Mouse (Mus musculus): ENCODE data around the gene Stat4. TPM values are rescaled to one million over a fixed set of nuclear protein-coding genes. Genes with fewer than 3 reads are reported as not detected.

Stat4 gene
- polyA plus RNA-seq, 1 experiment: 6.0 TPM

DNA sequence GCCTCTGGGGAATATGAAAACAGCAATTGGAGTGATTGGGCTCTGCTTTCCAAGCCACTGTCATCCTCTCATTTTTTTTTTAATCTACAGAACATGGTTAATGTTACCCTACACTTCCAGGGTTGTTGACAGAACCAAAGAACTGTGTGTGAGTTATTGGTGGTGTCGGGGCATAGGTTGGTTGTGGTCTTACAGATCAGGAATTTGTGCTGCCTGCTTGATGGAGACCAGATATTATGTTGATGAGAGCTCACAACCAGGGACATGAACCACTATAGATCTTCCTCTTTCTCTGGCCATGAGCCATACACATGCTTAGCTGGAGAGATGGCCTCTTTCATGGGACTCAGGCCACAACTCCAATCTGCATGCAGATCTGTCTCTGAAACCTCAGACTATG, 100.2 kb downstream of the Stat4 start:
- Histone ChIP-seq H3K4me1 (ENCODE audit: control insufficient read depth, insufficient read depth, insufficient read length) (no peaks in the 10 kb centered on the region), H3K36me3 (ENCODE audit: control insufficient read depth, insufficient read depth, low read length) (peaks cover 3% of the 10 kb centered on the region; the same call in 1 of the 2 replicates), H3K27me3 (ENCODE audit: control insufficient read depth, insufficient read depth, low read length) (no peaks in the 10 kb centered on the region), H3K27ac (ENCODE audit: insufficient read depth, low read length) (no peak overlapping the region), H3K4me3 (ENCODE audit: extremely low read depth, insufficient read depth, insufficient read length) (no peak overlapping the region)
- DNase-seq (ENCODE audit: low read depth in 1 of 2, low spot score in 2 of 2): no peak
- TF ChIP-seq POLR2A (IDR thresholded peaks at IDR 0.05; ENCODE audit: low read depth, low read length) (no peak), CTCF (IDR thresholded peaks at IDR 0.05; ENCODE audit: extremely low read depth, insufficient read depth, insufficient read length, insufficient replicate concordance) (no peak)
- 89% methylated on average over 1 of the region's 1 CpGs for WGBS

DNA sequence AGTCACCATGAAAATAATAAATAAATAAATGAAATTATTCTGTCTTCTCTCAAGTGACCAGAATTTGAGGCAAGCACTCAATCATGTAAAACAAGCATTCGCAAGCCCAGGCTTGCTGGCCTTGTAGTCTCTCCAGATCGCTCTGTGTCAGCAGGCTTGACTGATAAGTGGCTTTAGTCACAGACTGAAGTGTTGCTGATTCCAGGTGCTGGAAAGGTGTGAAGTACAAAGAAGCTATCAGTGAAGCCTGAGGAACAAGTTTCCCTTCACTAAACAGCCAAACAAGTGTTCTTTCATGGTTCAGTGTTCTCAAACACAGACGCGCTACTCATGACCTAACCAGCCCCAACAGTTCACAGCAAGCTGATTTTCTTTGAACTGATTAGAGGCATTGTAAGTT, 101.7 kb downstream of the Stat4 start:
- DNase-seq (ENCODE audit: low read depth in 1 of 2, low spot score in 2 of 2): no peak
- H3K4me1 ChIP-seq (ENCODE audit: control insufficient read depth, insufficient read depth, insufficient read length): no peaks in the 10 kb centered on the region
- H3K36me3 ChIP-seq (ENCODE audit: control insufficient read depth, insufficient read depth, low read length): peaks cover 3% of the 10 kb centered on the region; the same call in 1 of the 2 replicates
- 96% methylated on average over 4 of the region's 4 CpGs for WGBS
- no peak overlapping the region for H3K27ac ChIP-seq (ENCODE audit: insufficient read depth, low read length)
- no peaks in the 10 kb centered on the region for H3K27me3 ChIP-seq (ENCODE audit: control insufficient read depth, insufficient read depth, low read length)
- TF ChIP-seq POLR2A (IDR thresholded peaks at IDR 0.05; ENCODE audit: low read depth, low read length): no peak
- no peak for TF ChIP-seq CTCF (IDR thresholded peaks at IDR 0.05; ENCODE audit: extremely low read depth, insufficient read depth, insufficient read length, insufficient replicate concordance)
- H3K4me3 ChIP-seq (ENCODE audit: extremely low read depth, insufficient read depth, insufficient read length): no peak overlapping the region

DNA sequence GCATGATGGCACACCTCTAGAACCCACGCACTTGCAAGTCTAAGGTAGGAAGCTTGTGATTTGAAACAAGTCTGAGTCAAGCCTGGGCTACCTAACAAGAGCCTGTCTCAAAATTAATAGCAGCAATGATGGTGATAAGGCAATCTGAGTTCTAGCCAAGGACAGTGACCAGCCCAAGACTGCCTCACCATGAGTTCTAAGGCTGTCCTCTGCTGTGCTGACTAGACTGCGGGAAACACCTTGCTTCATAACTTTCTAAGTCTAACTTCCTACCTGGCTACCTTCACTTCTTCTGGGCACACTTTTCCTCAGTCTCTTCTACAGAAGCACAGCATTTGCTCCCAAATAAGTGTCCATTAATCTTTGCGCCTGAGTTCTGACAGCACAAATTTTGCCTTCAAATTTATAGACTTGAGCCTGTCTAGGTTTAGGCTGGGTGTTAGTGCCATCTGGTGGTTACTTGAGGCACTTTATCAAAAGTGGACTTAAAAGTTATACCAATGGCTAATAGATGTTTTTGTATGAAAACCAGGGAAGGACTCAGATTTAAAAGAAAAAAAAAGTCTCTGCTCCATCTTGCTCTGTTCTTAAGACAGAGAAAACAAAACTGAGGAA, 111.8 kb downstream of the Stat4 start:
- Histone ChIP-seq H3K36me3 (ENCODE audit: control insufficient read depth, insufficient read depth, low read length) (peaks cover 11% of the 10 kb centered on the region), H3K27ac (ENCODE audit: insufficient read depth, low read length) (no peak overlapping the region)

DNA sequence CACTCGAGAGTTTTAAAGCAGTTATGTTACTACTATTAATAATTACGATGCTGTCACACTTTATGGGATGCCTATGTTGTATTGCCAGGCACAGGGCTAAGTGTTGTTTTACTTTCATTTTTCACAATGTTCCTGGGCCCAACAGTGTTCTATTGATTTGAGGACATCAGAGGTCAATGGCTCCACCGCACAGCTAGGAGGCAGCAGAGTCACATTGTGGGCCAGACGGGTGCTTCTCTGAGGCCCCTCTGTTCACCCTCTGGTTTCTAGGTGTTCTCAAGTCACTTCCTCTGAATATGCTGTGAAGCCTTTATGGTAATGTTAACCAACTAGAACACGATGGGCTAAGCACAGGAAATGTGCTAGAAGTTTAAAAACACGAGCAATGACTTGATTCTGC, 113.5 kb downstream of the Stat4 start:
- TF ChIP-seq CTCF (IDR thresholded peaks at IDR 0.05; ENCODE audit: extremely low read depth, insufficient read depth, insufficient read length, insufficient replicate concordance): peak; percentile 80; the same call in 1 of the 2 replicates
- no peak for TF ChIP-seq POLR2A (IDR thresholded peaks at IDR 0.05; ENCODE audit: low read depth, low read length)
- WGBS: 44% methylated on average over 6 of the region's 6 CpGs
- Histone ChIP-seq H3K27me3 (ENCODE audit: control insufficient read depth, insufficient read depth, low read length) (no peaks in the 10 kb centered on the region), H3K36me3 (ENCODE audit: control insufficient read depth, insufficient read depth, low read length) (peaks cover 12% of the 10 kb centered on the region), H3K4me1 (ENCODE audit: control insufficient read depth, insufficient read depth, insufficient read length) (no peaks in the 10 kb centered on the region), H3K27ac (ENCODE audit: insufficient read depth, low read length) (no peak overlapping the region; the same call in 1 of the 2 replicates), H3K4me3 (ENCODE audit: extremely low read depth, insufficient read depth, insufficient read length) (no peak overlapping the region)
- DNase-seq (ENCODE audit: low read depth in 1 of 2, low spot score in 2 of 2): peak; percentile 41 to 52

More for the DNA sequence above, 111.8 kb downstream of the Stat4 start:
- H3K4me1 ChIP-seq (ENCODE audit: control insufficient read depth, insufficient read depth, insufficient read length): no peaks in the 10 kb centered on the region
- H3K27me3 ChIP-seq (ENCODE audit: control insufficient read depth, insufficient read depth, low read length): no peaks in the 10 kb centered on the region
- TF ChIP-seq CTCF (IDR thresholded peaks at IDR 0.05; ENCODE audit: extremely low read depth, insufficient read depth, insufficient read length, insufficient replicate concordance): no peak
- TF ChIP-seq POLR2A (IDR thresholded peaks at IDR 0.05; ENCODE audit: low read depth, low read length): no peak
- peak in 1 of 2 experiments; percentile 47 for DNase-seq (ENCODE audit: low read depth in 1 of 2, low spot score in 2 of 2)
- WGBS: 87% methylated on average over 3 of the region's 3 CpGs
- no peak overlapping the region for H3K4me3 ChIP-seq (ENCODE audit: extremely low read depth, insufficient read depth, insufficient read length)

DNA sequence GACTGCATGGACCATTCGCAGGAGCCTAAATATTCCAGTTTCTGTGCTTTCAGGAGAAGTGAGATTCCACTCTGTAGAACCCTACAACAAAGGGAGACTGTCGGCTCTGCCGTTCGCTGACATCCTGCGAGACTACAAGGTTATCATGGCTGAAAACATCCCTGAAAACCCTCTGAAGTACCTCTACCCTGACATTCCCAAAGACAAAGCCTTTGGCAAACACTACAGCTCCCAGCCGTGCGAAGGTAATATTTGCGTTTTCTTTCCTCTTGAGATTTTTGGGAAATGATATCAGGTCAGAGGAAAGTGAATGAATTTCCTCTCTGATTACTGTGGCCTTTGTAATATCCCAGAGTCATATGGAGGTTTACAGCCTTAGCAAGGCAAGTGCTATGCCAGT, 115.8 kb downstream of the Stat4 start:
- Histone ChIP-seq H3K4me3 (ENCODE audit: extremely low read depth, insufficient read depth, insufficient read length) (no peak overlapping the region), H3K4me1 (ENCODE audit: control insufficient read depth, insufficient read depth, insufficient read length) (no peaks in the 10 kb centered on the region), H3K27ac (ENCODE audit: insufficient read depth, low read length) (no peak overlapping the region), H3K36me3 (ENCODE audit: control insufficient read depth, insufficient read depth, low read length) (peaks cover 22% of the 10 kb centered on the region), H3K27me3 (ENCODE audit: control insufficient read depth, insufficient read depth, low read length) (no peaks in the 10 kb centered on the region)
- DNase-seq (ENCODE audit: low read depth in 1 of 2, low spot score in 2 of 2): no peak
- no peak for TF ChIP-seq CTCF (IDR thresholded peaks at IDR 0.05; ENCODE audit: extremely low read depth, insufficient read depth, insufficient read length, insufficient replicate concordance)
- TF ChIP-seq POLR2A (IDR thresholded peaks at IDR 0.05; ENCODE audit: low read depth, low read length): no peak
- 96% methylated on average over 8 of the region's 8 CpGs for WGBS

DNA sequence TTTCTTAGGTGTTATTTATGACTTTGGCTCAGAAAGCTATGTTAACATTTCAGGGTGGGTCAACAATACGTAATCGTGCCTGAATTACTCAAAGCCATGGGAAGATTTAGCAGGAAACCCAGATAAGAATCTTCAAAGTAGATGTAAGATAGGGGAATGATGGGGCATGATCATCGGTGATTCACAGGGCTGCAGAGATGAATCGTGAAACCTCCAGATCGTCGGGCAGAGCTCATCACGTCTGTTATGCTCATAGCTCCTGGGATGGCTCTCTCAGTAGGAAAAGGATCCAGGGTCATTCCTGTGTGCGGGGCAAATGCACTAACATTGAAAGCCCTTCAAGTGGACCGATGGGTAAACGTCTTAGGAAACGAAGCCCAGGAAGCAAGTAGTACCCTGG, 120.3 kb downstream of the Stat4 start:
- Histone ChIP-seq H3K27me3 (ENCODE audit: control insufficient read depth, insufficient read depth, low read length) (no peaks in the 10 kb centered on the region), H3K36me3 (ENCODE audit: control insufficient read depth, insufficient read depth, low read length) (peaks cover 22% of the 10 kb centered on the region), H3K27ac (ENCODE audit: insufficient read depth, low read length) (no peak overlapping the region), H3K4me1 (ENCODE audit: control insufficient read depth, insufficient read depth, insufficient read length) (no peaks in the 10 kb centered on the region), H3K4me3 (ENCODE audit: extremely low read depth, insufficient read depth, insufficient read length) (no peak overlapping the region)
- TF ChIP-seq CTCF (IDR thresholded peaks at IDR 0.05; ENCODE audit: extremely low read depth, insufficient read depth, insufficient read length, insufficient replicate concordance) (no peak), POLR2A (IDR thresholded peaks at IDR 0.05; ENCODE audit: low read depth, low read length) (no peak)
- no peak for DNase-seq (ENCODE audit: low read depth in 1 of 2, low spot score in 2 of 2)
- WGBS: 95% methylated on average over 11 of the region's 11 CpGs

DNA sequence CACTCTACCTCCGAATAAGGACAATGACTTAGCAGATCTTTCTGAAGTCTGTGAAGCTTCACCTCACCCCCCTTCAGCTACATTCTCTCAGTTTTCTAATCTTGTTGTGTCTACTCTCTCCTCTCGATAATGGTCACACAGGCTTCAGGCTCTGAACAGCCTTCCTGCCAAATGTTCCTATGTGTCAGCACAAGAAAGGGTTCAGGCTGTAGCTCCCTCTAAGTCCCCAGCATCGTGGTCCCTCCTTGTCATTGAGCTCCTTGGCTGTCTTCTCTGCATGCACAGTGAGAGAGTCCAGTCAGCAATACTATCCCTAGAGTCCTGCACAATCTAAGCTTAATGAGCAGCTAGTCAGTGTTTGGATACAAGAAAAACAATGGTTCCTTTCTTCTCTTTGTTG, 124.3 kb downstream of the Stat4 start:
- Histone ChIP-seq H3K36me3 (ENCODE audit: control insufficient read depth, insufficient read depth, low read length) (peaks cover 9% of the 10 kb centered on the region; the same call in 1 of the 2 replicates), H3K27ac (ENCODE audit: insufficient read depth, low read length) (no peak overlapping the region), H3K4me1 (ENCODE audit: control insufficient read depth, insufficient read depth, insufficient read length) (peaks cover 4% of the 10 kb centered on the region; the same call in 1 of the 2 replicates), H3K27me3 (ENCODE audit: control insufficient read depth, insufficient read depth, low read length) (no peaks in the 10 kb centered on the region), H3K4me3 (ENCODE audit: extremely low read depth, insufficient read depth, insufficient read length) (no peak overlapping the region)
- no peak for TF ChIP-seq CTCF (IDR thresholded peaks at IDR 0.05; ENCODE audit: extremely low read depth, insufficient read depth, insufficient read length, insufficient replicate concordance)
- no peak for TF ChIP-seq POLR2A (IDR thresholded peaks at IDR 0.05; ENCODE audit: low read depth, low read length)
- WGBS: 50% methylated on average over 3 of the region's 3 CpGs
- no peak for DNase-seq (ENCODE audit: low read depth in 1 of 2, low spot score in 2 of 2)
